Mouse (Mus musculus) c-Kit-negative CD71-positive TER-119-positive erythroid progenitor cells, embryonic 14.5 days (primary cell): ENCODE measurements around the gene Enox1.

ENCODE experiments used
- DNase-seq: peaks from one replicate; pipeline ENCODE4 v3.0.0-alpha.2; 2013; ENCODE audit warnings: low read depth, low spot score

The Enox1 gene

GRCm38 (mm10) chr14:77370521-77370920 is 214.0 kb downstream of the Enox1 start:
- DNase-seq = no peak

- no peak for DNase-seq
Observed at GRCm38 (mm10) chr14:77371977-77372376, 215.4 kb downstream of the Enox1 start.

- no peak for DNase-seq
Observed at GRCm38 (mm10) chr14:77373119-77373518, 216.6 kb downstream of the Enox1 start.

GRCm38 (mm10) chr14:77375054-77375453 is 218.5 kb downstream of the Enox1 start:
- no peak for DNase-seq

GRCm38 (mm10) chr14:77375618-77376017 is 219.1 kb downstream of the Enox1 start:
- no peak for DNase-seq

- no peak for DNase-seq
Observed at GRCm38 (mm10) chr14:77376731-77377130, 220.2 kb downstream of the Enox1 start.

- no peak for DNase-seq
Observed at GRCm38 (mm10) chr14:77377439-77377838, 220.9 kb downstream of the Enox1 start.

GRCm38 (mm10) chr14:77377873-77378272 is 221.3 kb downstream of the Enox1 start:
- DNase-seq = no peak

- DNase-seq = no peak
Observed at GRCm38 (mm10) chr14:77381532-77381931, 225.0 kb downstream of the Enox1 start.

- DNase-seq = no peak
Observed at GRCm38 (mm10) chr14:77385621-77386020, 229.1 kb downstream of the Enox1 start.

GRCm38 (mm10) chr14:77387877-77388276 is 231.3 kb downstream of the Enox1 start:
- no peak for DNase-seq

GRCm38 (mm10) chr14:77389276-77389675 is 232.7 kb downstream of the Enox1 start:
- no peak for DNase-seq

GRCm38 (mm10) chr14:77392476-77392875 is 235.9 kb downstream of the Enox1 start:
- DNase-seq = no peak

- DNase-seq = no peak
Observed at GRCm38 (mm10) chr14:77406241-77407114, 249.9 kb downstream of the Enox1 start.

GRCm38 (mm10) chr14:77409271-77409940 is 252.8 kb downstream of the Enox1 start:
- no peak for DNase-seq

- DNase-seq = no peak
Observed at GRCm38 (mm10) chr14:77410354-77410753, 253.8 kb downstream of the Enox1 start.

- no peak for DNase-seq
Observed at GRCm38 (mm10) chr14:77413106-77413505, 256.5 kb downstream of the Enox1 start.

GRCm38 (mm10) chr14:77416358-77416757 is 259.8 kb downstream of the Enox1 start:
- DNase-seq = no peak

GRCm38 (mm10) chr14:77421031-77421430 is 264.5 kb downstream of the Enox1 start:
- DNase-seq = no peak

GRCm38 (mm10) chr14:77423194-77423593 is 266.6 kb downstream of the Enox1 start:
- no peak for DNase-seq

- DNase-seq = no peak
Observed at GRCm38 (mm10) chr14:77439426-77439825, 282.9 kb downstream of the Enox1 start.

GRCm38 (mm10) chr14:77440805-77441204 is 284.2 kb downstream of the Enox1 start:
- DNase-seq = no peak

GRCm38 (mm10) chr14:77441541-77441940 is 285.0 kb downstream of the Enox1 start:
- no peak for DNase-seq
